Mouse (Mus musculus): ENCODE data around the gene Elf5.

The Elf5 gene

DNA sequence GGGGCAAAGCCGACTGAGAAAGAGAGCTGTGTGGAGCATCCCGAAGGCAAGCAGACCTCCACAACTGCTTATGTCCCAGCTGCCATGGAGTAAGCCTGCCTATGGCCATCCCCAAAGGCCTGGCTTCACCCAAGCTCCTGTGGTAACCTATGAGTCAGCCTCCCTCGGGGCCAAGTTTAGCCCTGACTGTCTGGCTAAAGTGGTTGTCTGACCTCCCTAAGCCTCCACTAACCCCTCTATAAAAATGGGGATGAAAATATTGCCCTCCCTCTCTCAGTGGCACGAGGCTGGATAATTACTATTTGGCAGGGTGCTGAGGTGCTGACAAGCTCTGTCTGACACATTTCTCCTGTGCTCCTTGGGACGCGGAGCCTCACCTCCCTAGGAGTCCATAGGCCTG, at the start of gene Elf5:
TSS of gene Elf5 (plus strand) at position 341 of the 400 bp plus-strand sequence.
- in situ Hi-C loops (cut with MboI, MseI), result no loop called here

GRCm38 (mm10) chr2:103372541-103372940, 38.9 kb upstream of the Elf5 start:
- in situ Hi-C loops (cut with MboI, MseI), result no loop called here

DNA sequence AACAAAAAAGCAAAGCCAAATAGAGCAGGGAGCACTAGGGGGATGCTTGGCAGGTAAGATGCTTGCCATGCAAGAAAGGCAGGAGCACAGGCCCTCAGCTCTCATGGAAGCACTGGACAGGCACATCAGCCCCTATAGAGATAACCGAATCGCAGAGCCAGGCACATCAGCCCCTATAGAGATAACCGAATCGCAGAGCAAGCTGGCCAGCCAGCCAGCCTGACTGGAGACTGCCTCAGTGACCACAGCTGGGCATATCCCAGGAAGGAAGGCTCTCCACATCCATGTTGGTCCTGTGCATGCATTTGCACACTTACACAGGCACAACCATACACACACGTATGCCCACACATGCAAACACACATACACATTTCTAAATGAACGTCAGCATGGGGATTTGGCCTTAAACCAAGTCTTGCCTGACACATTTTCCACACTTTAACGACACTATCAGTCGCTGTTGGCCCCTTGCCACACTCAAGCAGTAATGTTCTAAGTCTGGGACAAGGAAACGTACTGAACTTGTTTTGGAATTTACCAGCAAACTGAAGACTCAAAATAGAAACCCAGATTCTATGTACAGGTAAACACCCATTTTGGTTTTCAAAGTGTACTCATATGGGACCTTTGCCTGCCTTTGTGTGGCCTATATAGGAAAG, 31.9 kb upstream of the Elf5 start:
- in situ Hi-C loops (cut with MboI, MseI), result no loop called here

DNA sequence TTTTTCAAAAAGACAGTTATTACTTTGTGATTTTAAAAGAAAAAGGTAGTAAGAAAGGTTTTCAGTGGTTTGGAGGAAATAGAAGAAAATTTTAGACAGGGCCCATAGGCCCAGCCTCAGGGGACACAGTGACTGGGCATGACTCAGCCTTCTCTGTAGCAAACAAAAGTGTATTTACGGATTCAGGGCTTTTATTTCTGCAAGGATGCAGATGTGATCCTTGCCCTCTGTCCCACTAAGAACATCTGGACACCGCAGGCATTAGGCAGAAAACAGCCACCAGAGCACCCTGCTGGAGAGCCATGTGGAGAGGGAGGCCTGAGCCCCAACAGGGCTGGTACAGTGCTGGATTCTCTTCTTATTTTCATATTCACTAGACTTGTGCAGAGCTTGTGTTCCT, 29.3 kb upstream of the Elf5 start:
- in situ Hi-C loops (cut with MboI, MseI), result no loop called here

GRCm38 (mm10) chr2:103387881-103388280, 23.6 kb upstream of the Elf5 start:
- in situ Hi-C loops (cut with MboI, MseI), result no loop called here

GRCm38 (mm10) chr2:103388311-103388710, 23.2 kb upstream of the Elf5 start:
- in situ Hi-C loops (cut with MboI, MseI), result no loop called here

GRCm38 (mm10) chr2:103390086-103390988, 21.2 kb upstream of the Elf5 start:
- in situ Hi-C loops (cut with MboI, MseI), result no loop called here

- in situ Hi-C loops (cut with MboI, MseI), result no loop called here
Observed at GRCm38 (mm10) chr2:103391626-103392025, 19.9 kb upstream of the Elf5 start.

GRCm38 (mm10) chr2:103398110-103398509, 13.4 kb upstream of the Elf5 start:
- in situ Hi-C loops (cut with MboI, MseI), result no loop called here

GRCm38 (mm10) chr2:103400691-103401090, 10.8 kb upstream of the Elf5 start:
- in situ Hi-C loops (cut with MboI, MseI), result loop anchor here in 1 of 2 experiments (10.0 kb wide), 1 partner anchor 1826 kb away; no protein-coding TSS in a partner anchor

DNA sequence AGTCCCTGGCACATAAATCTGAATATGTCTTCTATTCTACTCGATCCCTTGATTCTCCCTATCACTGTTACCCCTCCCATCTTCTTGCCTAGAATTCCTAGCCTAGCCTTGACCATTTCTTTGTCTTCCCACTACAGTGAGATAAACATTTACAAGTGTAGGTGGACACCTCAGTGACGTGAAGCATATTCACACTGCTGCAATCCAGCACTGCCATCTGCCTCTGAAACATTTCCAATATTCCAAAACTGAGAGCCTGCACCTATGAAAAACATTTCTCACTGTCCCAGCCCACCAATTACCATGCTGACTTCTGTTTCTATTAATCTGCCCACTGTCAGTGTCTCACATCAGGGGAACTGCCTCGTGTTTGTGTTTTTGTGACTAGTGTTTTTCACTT, 5.2 kb upstream of the Elf5 start:
- in situ Hi-C loops (cut with MboI, MseI), result loop anchor here in 1 of 2 experiments (10.0 kb wide), 1 partner anchor 1831 kb away; no protein-coding TSS in a partner anchor

- in situ Hi-C loops (cut with MboI, MseI), result no loop called here
Observed at GRCm38 (mm10) chr2:103411816-103412215, 328 bp downstream of the Elf5 start.

GRCm38 (mm10) chr2:103413381-103413780, 1.9 kb downstream of the Elf5 start:
- in situ Hi-C loops (cut with MboI, MseI), result no loop called here

- in situ Hi-C loops (cut with MboI, MseI), result no loop called here
Observed at GRCm38 (mm10) chr2:103415774-103416173, 4.3 kb downstream of the Elf5 start.

DNA sequence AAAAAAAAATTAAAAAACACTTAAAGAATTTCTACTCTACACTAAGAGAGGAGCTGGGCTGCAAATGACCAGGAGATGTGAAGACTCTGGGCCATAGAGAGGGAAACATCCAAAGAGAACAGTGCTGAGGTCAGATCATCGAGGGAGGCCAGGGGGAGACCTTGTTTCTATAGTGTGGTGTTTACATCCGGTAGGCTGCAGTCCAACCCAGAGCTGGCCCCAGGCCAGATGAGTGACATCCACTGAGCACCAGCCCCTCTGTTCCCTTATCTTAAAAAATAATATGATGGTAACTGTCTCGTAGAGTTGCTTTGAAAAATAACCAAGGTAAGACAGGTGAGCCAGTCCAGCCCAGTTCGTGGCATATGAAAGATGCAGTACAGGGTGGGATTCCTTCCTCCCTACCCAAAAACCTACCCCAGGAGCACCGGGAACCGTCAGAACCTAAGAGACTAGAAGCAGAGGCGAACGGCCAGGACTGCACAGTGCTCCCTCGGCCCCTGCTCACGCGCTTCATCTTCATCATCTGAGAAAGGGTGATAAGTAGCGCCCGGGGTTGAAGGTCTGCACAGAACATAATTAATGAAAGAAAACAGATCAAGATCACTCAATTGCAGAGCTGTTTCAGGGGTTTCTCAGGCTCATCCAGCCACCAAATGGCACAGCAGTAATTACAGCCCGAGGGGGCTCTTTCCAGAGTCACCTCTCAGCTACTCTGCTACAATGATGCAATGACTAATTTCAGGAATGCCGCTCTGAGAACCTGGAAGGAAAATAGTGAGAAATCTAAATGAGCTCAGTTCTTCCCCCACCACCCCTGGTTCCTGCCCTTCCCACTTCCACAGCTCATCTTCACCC, 9.4 kb downstream of the Elf5 start:
- in situ Hi-C loops (cut with MboI, MseI), result no loop called here

DNA sequence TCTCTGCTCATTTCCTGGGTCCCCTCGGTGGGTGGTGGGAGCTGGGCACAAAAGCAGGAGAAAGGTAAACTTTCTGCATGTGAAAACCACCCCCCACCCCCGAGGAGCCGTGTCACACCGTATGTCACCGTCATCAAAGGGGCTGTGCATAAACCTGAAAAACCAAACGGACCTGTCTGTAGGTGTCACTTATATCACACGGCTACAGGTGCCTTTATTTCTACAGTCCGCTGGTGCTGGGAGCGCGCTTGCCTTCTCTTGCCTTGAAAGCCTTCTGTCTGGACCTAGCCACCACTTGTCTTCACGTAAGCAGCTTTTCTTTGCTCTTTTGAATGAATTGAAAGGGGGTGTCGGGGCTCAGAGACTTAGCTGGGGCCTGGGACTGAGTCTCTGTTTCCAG, 12.4 kb downstream of the Elf5 start:
- in situ Hi-C loops (cut with MboI, MseI), result no loop called here

DNA sequence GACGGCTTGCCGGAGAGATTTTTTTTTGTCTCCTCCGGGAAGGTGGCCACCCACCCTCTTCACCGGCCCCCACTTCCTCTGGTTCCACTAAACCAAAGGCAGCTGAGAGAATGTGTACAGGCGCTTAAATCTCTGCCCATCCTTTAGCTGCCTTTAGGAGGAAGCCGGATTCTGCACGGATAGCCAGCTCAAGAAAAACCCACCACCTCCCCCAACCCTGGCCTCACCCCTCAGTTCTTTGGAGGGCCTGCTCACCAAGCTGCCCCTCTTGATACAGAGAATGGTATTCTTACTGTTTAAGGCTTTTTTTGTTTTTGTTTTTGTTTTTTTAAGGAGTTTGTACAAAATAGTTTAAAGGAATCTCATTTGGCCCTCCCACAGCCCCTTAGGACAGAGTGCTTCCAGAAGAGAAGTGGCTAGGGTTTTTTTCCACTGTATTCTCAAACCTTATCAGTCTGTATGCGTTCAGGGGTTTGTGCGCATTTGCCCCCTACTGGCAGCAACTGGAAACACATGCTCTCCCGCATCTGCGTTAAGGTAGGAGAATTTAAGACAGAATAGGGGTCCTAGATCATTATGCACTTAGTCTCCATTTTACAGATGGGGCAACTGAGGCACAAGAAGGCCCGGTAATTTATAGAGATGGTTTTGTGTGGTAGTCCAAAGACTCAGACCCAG, 13.0 kb downstream of the Elf5 start:
- in situ Hi-C loops (cut with MboI, MseI), result no loop called here

- in situ Hi-C loops (cut with MboI, MseI), result no loop called here
Observed at GRCm38 (mm10) chr2:103425456-103426063, 14.1 kb downstream of the Elf5 start.

GRCm38 (mm10) chr2:103428356-103428755, 16.9 kb downstream of the Elf5 start:
- in situ Hi-C loops (cut with MboI, MseI), result no loop called here

DNA sequence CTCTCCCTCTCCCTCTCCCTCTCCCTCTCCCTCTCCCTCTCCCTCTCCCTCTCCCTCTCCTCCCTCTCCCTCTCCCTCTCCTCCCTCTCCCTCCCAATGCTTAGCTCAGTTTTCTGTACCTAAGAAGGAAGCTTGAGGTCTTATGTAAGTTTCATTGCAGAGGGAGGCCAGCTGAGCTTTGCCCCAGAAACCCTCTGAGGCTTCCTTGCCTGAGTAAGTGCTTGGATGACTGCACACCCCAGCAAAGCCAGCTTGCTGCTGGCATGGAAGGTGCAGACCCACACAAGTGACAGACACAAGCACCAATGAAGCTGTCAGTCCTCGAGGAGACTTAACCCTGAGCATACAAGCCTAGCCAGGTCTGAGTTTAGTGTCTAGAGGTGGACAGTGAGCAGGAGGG, 19.2 kb downstream of the Elf5 start:
- in situ Hi-C loops (cut with MboI, MseI), result no loop called here

Measured in T-helper 17 cell (primary cell).